Mouse (Mus musculus) small intestine, adult 2 months (tissue): ENCODE data around the gene Mkln1.

Experiments
- CTCF ChIP-seq: fragments of 200-500 bp; IDR thresholded peaks from 2 replicates; pipeline ENCODE4 v1.5.1; 2012; ENCODE audit warnings: low read depth, mild to moderate bottlenecking, control low read depth, inconsistent platforms, low read length, moderate library complexity, mixed read lengths; ENCODE audit not compliant: insufficient replicate concordance, insufficient read length; ENCODE audit errors: extremely low read depth
- POLR2A ChIP-seq: fragments of 200-500 bp; IDR thresholded peaks from 2 replicates; pipeline ENCODE4 v1.6.1; 2012; ENCODE audit warnings: low read depth, mild to moderate bottlenecking, control low read depth, inconsistent platforms, low read length, moderate library complexity

- no peak for TF ChIP-seq CTCF
- no peak for TF ChIP-seq POLR2A
These were observed 56.8 kb downstream of the Mkln1 start for GRCm38 (mm10) chr6:31455376-31455775.
